Mouse (Mus musculus) intestine, embryonic 16.5 days (tissue): ENCODE measurements around the gene Mllt10. TPM values are rescaled to one million over a fixed set of nuclear protein-coding genes. Genes with fewer than 3 reads are reported as not detected.

Experiments
- ATAC-seq: fragments of 200-750 bp; cut with Nextera tagmentation; 2 replicates; pipeline ENCODE4 v1.8.0; 2017; ENCODE audit warnings: moderate TSS enrichment, moderate library complexity
- H3K27ac ChIP-seq: fragments of 300-500 bp; sonication (generic); 2 replicates; pipeline ENCODE4 v1.5.1; 2014; ENCODE audit warnings: mild to moderate bottlenecking, low read length
- H3K27me3 ChIP-seq: fragments of 300-500 bp; sonication (generic); replicated peaks from 2 replicates; pipeline ENCODE4 v1.6.1; 2014; ENCODE audit warnings: low read length, control low read depth, mixed read lengths; ENCODE audit not compliant: control insufficient read depth, insufficient read depth
- H3K36me3 ChIP-seq: fragments of 300-500 bp; sonication (generic); 2 replicates; pipeline ENCODE4 v1.6.1; 2014; ENCODE audit warnings: low read length, control low read depth; ENCODE audit not compliant: control insufficient read depth, insufficient read depth
- H3K4me1 ChIP-seq: fragments of 300-500 bp; sonication (generic); 2 replicates; pipeline ENCODE4 v1.6.1; 2014; ENCODE audit warnings: low read length, control low read depth, mixed read lengths; ENCODE audit not compliant: control insufficient read depth, insufficient read depth
- H3K4me2 ChIP-seq: fragments of 300-500 bp; sonication (generic); 2 replicates; pipeline ENCODE4 v1.6.1; 2014; ENCODE audit warnings: low read depth, low read length, control low read depth
- H3K4me3 ChIP-seq: fragments of 300-500 bp; sonication (generic); 2 replicates; pipeline ENCODE4 v1.5.1; 2014; ENCODE audit warnings: mild to moderate bottlenecking, low read length
- H3K9ac ChIP-seq: fragments of 300-500 bp; sonication (generic); 2 replicates; pipeline ENCODE4 v1.6.1; 2014; ENCODE audit warnings: low read depth, low read length
- H3K9me3 ChIP-seq: fragments of 300-500 bp; sonication (generic); 2 replicates; pipeline ENCODE4 v1.6.1; 2016; ENCODE audit warnings: low read length, control low read depth; ENCODE audit not compliant: control insufficient read depth
- WGBS: fragments of 180-500 bp; shearing (Covaris S2); extraction: QIAGEN DNeasy Blood & Tissue Kit; methylation state at CpG from one replicate; pipeline ENCODE4 v1.1.7; 2014; 5-methylcytosine and 5-hydroxymethylcytosine counted together
- microRNA-seq: library from miRNA; unstranded; fragments of <30 nt; microRNA quantifications from one replicate; pipeline ENCODE4, GENCODE M21; 2016
- polyA plus RNA-seq: library from polyadenylated mRNA; unstranded; fragments of >200 nt; fragmentation: Nextera tagmentation; extraction: Ambion mirVana; gene quantifications from 2 replicates; pipeline ENCODE4 v1.2.1, GENCODE M21; 2015

Mllt10 gene
- polyA plus RNA-seq, 1 experiment from 2014 or later: 47.2 TPM

DNA sequence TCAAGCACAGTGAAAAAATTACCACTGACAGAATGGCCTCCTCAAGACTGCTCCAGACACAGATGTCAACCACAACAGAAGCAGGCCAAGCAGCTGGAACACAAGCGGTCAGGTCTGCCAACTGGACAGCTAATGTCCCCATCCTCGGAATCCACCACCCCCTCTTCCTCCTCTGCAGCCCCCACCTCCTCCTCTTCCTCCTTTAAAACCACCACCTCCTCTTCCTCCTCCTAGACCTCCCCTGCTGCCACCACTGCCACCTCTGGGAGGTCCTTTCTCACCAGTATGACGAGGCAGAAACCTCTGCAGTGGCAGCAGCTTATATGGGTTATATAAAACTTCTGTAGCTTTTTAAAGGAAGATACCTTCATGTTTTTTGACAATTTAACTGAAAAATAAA lies 194.2 kb downstream of the Mllt10 start:
- H3K27ac ChIP-seq: no peak overlapping the region
- H3K4me2 ChIP-seq: no peak overlapping the region
- H3K36me3 ChIP-seq: peaks cover 4% of the 10 kb centered on the region; the same call in 1 of the 2 replicates
- no peaks in the 10 kb centered on the region for H3K27me3 ChIP-seq
- H3K4me3 ChIP-seq: no peak overlapping the region
- H3K9ac ChIP-seq: no peak overlapping the region
- ATAC-seq: no peak
- WGBS: 81% methylated on average over 3 of the region's 3 CpGs
- no peaks in the 10 kb centered on the region for H3K9me3 ChIP-seq
- no peaks in the 10 kb centered on the region for H3K4me1 ChIP-seq

Small RNAs within 50 kb of the gene (microRNA-seq; reads per million reads assigned to microRNA genes)
- gene Gm23638 (not detected), gene Mir7655 (5.7 reads per million, percentile 17 among the genes with 10 or more reads in this experiment)

Other genes starting within 250 kb of the Mllt10 start
- not detected in 2 replicates for gene H2al2a, start 58.3 kb upstream of the Mllt10 start, polyA plus RNA-seq
- 9.8 and 11.5 TPM in 2 replicates for gene A930004D18Rik, start 17.5 kb upstream of the Mllt10 start, polyA plus RNA-seq
- gene Skida1, start 6.2 kb upstream of the Mllt10 start, polyA plus RNA-seq: 2.0 and 2.7 TPM in 2 replicates